Mouse (Mus musculus) adrenal gland, adult 8-10 months (tissue): ENCODE measurements at regions not wholly inside any gene's neighbourhood (a gene's known extent, or its start where the extent isn't known, plus 50 kb on each side); places are given as distances from the start of the nearest gene placed in this dataset.

Source experiments
- DNase-seq: peaks from one replicate; pipeline ENCODE4 v3.0.0; 2022

DNA sequence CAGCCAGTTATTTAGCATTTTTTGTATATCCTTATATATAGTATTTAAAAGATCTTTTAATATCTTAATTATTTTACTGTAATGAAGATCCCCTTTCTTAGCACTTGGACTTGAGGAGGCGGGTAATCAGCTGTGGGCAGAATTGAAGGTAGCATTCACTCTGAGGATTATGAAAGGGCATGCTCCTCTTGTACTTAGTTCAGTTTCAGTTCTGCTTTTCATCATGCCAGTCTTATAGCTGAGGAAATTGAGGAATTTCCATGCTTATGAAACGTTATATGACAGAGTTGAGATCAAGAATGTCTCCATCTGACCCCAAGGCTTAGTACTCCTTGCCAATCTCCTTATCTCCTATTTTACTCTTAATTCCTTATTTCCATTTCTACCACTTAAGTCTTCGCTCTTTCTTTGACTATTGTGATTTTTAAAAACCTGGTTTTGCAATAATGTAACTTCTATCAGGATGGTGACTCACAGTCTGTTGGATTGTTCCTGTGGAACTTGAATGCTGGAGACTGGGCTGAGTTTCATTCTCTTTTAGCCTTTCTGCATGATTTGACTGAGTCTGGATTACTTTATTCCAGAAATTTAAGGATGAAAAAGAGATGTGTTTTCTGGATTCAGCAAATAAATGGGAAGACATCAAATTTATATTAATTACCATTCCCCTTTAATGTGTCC is 133.6 kb downstream of the Papss1 start:
- no peak for DNase-seq

DNA sequence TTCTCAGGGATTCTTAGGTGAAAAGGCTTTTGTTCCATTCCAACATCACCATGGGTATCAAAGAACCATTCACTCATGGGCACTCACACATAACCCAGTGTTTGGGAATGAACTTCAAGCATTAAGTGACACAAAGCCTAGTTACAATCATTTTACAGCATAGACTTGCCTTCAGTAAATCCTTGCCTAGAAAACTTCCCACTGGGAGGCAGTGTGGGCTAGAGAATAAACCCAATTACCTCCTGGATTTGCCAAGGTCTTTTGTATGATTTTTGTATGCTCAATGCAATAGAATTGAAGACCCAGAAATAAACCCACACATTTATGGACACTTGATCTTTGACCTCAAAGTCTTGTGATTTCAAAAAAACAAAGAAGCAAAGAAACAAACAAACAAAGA is 138.6 kb downstream of the Papss1 start:
- DNase-seq: peak; percentile 18

DNA sequence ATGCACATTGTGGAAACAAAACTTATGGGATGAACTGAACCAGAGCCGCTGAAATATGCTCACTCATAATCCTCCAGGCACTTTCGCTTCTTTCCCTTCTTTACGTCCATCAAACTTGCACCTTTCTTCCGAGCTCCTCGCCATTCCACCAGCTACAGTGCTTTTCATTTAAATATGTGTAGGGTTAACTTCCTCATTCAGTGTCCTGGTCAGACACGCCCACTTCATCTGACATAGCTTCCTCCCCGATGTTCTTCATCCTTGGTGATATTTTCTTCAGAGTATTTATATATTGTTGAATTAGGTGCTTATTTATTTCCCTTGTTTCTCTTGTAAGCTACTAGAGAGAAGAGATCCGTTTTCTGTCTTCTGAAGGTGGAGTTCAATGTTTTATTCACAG is 149.0 kb downstream of the Papss1 start:
- no peak for DNase-seq

DNA sequence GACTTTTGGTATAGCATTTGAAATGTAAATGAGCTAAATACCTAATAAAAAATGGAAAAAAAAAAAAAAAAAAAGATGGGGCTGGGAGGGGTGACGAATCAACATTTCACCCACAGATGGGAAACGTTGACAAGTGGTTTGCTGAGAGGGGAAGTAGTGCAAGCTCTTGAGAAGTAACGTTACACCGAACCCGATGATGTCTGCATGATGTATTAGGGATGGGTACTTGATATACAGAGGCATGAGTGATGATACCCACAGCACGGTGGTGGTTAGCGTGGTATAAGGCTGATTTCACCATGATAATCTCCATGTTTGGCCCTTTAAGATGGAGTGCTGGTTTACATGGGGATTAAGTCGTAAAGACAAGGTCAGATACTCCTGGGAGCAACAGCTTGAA is 154.2 kb downstream of the Papss1 start:
- DNase-seq: no peak

DNA sequence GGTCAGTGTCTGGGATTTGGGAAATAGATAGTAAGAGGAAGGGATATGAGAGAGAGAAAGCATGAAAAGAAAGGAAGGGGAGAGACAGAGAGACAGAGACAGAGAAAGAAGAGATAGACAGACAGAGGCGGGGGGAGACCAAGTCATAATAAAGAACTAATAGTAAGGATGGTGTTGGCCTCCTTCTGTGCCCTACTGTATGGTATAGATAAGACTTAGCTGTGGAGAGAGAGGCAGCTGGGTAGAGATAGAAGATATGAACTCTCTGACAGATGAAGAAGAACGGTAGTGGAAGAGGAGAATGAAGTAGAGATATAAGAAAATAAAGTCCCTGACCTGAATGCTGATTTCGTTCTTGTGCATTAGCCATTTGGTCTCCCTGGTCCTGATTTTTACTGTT is 164.1 kb downstream of the Papss1 start:
- DNase-seq: no peak

DNA sequence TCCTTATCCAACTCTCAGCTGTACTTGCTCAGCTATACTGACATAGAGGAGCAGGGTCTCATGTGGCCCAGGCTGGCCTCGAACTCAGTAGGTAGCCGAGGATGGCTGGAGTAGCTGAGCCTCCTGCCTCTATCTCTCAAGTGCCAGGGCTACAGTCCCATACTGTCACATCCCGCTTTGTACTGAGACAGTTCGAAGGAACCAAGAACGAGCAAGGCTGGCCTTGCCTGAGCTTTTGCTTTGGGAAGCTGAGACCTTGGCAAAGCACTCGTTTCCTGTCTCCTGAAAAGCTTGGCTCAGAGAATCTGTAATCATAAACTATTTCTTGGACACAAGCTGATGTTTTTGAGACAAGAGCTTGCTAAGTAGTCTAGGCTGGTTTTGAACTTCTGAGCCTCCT is 169.7 kb downstream of the Papss1 start:
- DNase-seq: peak; percentile 21

DNA sequence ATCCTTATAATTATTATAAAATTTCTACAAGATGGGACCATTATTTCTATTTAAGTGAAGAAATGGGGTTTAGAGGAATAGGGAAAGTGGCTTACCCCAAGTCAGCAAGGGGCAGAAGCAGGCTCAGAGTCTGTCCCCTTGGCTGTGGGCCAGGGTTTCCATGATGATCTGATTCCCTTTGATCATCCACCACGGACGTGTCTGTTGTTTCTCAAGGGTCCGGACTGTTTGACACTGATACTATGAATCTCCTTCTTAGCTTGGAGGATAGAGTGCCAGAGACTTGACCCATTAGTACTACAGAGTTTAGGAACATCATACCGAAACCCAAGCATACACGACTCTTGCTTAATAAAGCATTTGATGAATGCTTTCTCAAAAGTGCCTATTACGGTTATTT is 172.9 kb downstream of the Papss1 start:
- peak; percentile 36 for DNase-seq

DNA sequence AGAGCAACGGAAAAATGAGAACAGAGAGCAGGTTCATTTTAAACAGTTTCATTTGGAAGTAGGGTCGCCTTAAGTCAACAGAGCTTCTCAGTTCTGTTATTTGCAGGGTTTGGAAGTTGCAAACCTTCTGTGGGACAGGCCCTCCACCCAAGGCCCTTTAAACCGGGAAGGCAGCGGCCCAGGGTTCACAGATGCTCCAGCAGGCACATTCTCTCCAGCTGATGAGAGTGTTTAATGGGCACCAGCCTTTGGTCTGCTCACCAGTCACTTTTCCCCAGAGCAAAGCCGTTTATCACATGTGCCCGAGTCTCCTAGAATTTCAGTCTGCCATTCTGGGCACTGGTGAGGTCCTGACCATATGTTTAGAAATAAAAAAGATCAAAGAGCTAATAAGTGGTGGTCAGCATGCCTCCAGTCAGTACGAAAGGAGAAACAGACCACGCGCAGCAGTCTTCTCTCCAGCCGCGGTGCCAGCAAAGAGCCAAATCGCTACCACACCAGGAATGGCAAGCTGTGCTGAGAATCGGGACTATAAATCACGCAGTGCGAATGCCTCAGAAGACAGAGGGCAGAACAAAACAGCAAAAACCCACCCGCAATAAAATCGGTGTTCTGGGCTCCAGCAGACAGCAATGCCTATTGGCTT is 173.5 kb downstream of the Papss1 start:
- no peak for DNase-seq

DNA sequence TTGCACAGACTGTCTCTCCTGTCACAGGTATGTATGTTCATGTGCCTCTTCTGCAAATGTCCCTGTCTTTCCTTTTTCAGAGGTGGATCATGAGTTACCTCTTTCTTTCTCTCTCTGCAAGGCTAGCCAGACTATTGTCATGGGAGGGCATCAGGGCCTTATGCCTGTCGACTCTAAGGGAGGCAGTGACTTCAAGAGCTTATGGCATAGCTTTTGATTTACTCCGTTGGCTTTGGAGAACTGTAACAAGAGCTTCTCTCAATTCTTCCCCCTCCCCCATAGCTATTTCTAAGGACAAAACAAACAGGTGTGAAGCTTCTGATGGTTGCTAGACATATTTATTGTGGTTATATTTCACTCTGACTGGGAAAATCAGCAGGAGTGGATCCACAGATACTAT is 191.0 kb downstream of the Papss1 start:
- no peak for DNase-seq

DNA sequence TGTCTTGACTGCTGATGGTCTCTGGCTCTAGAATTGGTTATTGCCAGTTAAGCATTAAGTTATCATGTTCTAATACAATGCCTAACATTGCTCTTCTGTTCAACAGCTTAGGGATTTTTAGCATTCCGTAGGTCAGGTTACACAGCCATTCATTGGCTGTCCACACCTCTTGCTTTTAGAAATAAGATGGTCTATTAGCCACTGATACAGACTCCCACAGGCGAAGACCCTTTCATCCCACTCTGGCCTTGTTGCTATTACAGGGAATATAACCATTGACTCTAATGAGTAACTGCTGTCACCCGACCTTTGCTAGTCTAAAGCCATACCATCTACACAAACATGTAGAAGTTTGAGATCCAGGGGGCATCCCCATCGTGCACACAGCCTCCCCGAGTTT is 191.6 kb downstream of the Papss1 start:
- DNase-seq: no peak

DNA sequence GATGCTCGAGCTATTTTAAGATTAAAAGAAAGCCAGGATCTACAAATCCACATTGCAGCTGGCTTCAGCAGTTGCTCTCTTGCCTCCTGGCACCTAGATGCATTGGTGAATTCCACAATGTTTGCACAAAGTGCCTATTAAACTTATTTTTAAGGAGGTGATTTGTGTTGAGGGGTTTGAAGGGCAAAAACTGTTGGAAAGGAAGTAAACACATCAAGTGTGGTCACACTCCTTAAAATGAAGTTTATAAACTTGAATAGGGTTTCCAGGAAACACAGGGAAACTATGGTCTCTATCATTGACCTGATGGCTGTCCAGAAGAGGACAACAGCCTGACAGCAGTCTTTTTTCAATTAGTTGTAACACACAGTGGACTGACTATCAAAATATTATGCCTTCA is 205.4 kb downstream of the Papss1 start:
- no peak for DNase-seq

DNA sequence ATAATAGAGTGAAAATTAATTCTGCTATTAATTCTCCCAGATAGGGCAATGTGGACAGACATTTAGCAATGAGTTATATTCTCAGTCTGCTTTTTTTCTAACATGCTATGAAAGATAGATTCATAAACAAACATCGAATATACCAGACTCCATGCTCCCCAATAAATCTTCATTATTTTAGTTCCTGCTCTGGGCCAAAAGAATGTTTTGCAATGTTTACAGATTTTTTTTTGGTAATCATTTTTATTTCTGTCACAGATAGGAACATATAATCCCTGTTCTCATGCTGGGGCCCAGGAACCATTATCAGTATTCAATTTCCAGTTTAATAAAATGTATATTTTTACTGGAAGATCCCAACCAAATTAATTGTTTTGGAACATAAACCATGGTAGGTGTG is 205.9 kb downstream of the Papss1 start:
- no peak for DNase-seq

DNA sequence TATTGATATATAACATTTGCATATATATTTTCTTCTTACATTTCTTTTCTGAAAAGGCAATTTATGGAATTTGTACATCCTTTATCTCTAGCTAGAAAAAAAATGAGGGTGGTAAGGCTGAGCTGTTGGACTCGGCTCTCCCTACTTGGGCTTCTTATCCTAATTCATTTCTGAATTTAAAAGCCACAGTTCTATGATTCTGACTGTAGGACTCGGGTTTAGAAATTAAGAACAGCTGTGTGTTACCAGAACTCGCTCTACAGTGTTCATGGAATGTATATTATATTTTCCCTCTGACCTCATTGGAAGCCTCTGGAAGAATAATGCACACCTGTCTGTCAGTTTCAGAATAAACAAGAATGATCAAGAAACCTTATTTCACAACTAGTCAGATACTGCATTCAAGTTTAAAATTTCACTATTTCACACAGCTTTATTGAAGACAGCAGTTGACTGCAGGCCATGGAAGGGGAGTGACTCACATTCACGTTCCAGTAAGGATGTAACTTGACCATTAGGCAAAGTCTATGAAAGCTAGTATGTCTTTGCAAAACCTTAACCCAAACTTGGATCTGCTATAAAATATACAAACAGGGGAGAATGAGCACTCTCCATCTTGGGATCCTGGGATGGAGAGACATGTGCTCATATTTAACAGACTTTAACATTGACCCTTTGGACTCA is 207.4 kb downstream of the Papss1 start:
- DNase-seq: no peak

DNA sequence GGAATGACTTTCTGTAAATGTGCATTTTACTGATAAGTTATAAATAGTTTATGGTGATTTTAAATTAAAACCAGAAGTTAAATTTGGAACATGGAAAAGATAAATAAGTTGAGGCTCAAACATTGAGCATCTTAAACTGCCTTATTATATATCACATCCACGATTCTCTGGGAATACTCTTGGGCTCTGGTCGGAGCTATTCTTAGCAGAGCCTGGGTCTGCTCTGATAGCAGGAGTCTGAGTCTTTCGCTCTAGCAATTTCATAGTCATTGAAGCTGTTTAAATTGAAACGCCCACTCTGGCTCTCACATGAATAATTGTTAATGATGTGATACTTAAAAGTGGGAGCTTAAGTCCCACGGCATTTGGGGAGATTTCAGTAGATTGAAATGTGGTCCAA is 208.0 kb downstream of the Papss1 start:
- DNase-seq: no peak

DNA sequence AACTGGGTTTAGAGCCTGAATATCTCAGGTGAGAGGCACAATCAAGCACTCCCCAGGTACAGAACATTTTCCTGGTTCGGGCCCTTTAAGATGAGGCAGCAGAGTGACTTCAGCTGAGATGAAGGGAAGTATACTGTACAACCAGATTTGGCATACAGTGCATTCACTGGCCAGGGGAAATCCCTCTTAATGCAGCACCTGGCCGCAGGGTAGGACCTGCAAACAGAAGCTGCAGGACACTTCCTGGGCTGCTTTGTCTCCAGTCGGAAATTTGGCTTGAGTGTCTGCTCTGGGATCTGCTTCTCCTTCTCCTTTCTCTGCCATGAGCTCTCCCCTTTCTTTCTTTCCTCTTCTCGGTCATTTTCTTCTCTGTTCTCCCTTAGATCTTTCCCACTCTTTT is 210.9 kb downstream of the Papss1 start:
- no peak for DNase-seq

DNA sequence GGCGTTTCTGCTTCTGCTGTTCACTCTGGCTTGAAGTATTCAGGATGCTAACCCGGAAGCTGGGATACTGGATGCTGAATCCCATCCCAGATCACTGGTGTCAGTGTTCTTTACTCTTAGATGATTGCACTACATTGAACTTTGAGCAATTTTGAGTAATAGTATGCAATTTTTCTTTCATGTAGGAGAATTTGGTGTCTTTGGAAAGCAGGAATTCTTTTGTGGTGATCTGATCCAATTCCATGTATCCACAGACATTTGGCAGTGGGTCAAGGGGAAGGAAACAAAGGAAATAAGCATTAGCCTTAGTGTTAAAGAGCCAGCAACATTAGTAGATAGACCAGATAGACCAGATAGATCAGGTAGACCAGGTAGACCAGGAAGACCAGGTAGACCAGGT is 212.1 kb downstream of the Papss1 start:
- DNase-seq: no peak

DNA sequence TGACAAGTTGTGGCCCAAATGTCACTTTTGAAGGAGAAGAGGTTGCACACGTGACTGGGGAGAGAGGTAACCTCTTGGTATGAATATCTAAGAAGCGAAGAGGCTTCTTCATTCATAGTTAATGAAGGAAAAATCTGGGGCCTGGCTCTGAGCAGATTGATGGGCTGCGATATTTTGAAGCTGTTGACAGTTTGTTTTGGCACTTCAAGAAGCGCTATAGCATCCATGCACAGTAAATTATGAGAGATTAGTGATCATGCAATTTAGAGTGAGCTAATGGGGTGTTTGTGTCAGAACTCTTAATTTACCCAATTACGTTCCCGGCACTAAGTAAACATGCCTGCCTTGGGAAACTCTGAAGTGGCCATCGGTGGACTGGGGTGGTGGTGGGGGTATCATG is 215.2 kb downstream of the Papss1 start:
- no peak for DNase-seq

DNA sequence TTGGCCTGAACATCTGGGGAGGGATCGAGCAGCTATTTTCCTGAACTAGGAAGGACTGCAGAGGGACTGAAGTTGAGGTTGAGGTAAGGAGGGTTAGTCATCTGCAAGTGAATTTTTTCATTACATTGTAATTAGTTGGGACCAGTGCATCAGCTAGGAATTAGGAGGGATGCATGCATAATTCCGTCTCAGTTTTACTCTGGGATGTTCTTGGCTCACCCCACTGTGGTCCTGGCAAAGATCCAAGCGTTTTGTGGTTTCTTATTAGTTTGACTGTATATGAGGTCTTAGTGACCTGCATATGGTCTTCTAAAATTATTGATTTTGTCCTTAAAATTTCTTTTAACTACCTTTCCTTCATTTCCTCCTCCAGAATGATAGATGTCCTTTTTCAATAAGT is 221.0 kb downstream of the Papss1 start:
- no peak for DNase-seq

DNA sequence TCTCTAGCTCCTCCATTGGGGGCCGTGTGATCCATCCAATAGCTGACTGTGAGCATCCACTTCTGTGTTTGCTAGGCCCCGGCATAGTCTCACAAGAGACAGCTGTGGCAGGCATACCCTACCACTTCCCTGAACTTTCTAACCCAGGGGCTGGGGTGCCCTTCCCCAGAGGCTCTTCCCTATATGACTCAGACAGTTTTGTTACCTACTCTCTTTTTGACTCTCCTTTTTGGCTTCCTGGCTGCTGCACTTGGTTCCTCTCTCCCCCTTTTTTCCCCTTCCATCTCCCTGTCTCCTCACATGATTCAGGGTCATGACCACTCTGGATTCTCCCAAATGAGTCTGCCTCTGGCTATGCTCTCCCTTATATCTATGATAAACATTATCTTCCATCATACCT is 223.8 kb downstream of the Papss1 start:
- no peak for DNase-seq

DNA sequence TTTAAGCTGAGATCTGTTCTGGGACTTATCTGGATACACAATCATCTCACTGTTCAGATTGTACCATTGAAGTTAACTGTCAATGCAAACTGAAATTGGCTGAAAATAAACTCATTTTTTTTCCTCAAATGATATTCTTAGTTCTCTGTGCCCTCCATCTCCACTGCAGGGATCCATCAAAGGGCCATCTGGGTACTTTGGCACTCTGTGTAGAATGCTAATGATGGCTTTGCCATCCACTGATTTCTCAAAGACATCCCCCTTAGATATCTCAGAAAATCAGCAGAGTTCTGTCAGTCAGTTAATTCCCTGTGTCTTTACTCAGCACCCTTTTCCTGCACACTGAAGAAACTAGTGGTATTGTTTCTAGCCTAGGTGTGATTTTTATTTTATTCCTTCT is 224.6 kb downstream of the Papss1 start:
- no peak for DNase-seq

DNA sequence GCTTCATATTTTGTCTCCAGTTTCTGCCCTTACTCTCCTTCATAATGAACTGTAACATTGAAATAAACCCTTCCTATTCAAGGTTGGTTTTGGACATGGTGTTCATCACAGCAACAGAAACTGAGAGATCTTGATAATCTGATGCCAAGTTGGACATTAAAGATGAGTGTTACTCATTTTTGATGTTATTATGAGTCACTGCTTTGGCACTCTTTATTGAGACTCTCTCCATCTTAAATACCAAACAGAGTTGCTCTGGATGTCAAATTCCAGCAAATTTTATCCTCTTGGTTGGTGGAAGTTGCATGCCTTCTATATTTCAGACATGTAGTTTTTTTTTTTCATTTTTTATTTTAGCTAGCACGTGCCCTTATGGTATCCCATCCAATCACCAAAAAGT is 229.5 kb downstream of the Papss1 start:
- no peak for DNase-seq

DNA sequence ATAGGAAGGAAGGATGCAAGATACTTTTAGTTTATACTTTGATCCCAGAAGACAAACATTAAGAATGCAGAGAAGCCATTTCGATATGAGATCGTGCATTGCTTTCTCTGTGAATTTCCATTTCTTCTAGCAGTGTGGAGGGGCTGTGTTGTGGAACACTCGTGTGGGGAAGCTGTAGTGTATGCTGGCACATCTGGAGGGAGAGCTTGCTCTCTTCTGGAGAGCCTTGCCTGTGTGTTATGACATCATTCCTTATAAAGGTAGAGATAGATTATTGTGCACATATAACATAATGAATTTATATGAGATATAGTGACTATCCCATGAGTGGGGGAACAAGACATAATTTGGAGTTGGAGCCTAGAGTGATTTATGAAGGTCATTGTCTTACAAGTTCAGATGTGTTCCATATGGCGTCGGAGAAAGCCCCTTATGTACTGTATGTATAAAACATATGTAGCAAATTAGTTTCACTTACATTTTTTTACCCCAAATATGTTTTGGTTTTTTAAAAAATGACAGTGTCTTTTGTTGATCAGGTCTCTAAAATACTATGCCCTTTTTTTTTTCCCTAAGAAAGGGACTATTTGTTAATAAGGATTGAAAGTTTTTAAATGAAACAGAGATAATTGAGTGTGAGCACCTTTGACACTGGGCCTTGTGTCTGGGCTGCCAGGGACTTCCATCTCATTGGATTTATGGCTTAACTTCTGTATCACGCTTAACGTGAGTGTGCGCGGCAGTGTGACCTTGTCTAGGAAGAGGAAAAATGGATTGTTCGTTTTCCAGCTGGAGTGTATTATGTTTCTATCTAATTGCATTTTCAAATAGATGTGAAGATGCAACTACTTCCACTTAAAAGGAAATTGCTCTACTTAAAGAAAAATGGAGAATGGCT is 230.8 kb downstream of the Papss1 start:
- no peak for DNase-seq

DNA sequence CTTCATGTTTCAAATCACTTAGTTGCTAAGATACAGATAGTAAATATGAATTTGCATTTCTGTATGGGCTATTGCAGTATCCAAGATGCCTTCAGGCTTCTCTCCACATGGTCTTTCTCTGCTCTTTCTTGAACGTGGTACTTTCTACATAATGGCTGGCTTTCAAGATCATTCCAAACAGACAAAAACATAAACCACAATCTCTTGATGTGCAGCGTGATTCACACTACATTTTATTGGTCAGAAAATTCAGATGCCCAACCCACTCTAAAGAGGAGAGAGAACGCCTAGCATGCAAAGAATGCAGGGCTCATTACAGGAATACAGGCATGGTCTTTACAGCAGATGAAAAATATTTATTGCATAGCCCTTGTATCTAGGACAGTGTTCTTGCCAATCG is 235.2 kb downstream of the Papss1 start:
- no peak for DNase-seq
